Mouse (Mus musculus): Measurements from ENCODE around the gene Spred2. TPM values are rescaled to one million over a fixed set of nuclear protein-coding genes. Genes with fewer than 3 reads are reported as not detected.

Spred2 gene
- polyA plus RNA-seq, 1 experiment from 2014 or later: 8.5 TPM

DNA sequence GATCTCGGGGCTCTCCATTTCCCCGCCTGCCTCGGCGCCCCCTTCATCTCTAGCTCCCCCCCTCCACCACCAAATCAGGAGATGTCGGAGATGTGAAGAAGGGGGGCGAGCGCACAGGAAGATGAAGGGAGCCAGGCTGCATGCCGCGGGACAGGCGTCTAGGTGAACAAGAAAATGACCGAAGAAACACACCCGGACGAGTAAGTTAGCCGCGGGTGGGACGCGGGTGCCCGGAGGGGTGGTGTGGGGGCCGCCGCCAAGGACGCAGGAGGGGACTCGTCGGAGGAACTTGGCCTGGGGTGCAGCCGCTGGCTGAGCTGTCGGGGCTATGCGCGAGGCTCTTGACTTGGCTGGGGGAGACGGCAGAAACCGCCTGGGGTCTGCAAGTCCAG is 578 bp downstream of the Spred2 start:
- H3K4me2 ChIP-seq (ENCODE audit: low read length): peak overlapping the region; percentile 78
- ATAC-seq (replicated peaks; ENCODE audit: low FRiP score, low read depth) (peak; percentile 0; the same call in 1 of the 2 replicates), DNase-seq (ENCODE audit: low spot score) (peak; percentile 66)
- 1% methylated on average over 29 of the region's 29 CpGs for WGBS
- H3K27ac ChIP-seq: peak overlapping the region; percentile 93
- no peaks in the 10 kb centered on the region for H3K36me3 ChIP-seq (ENCODE audit: insufficient read depth, low read length)
- peak overlapping the region; percentile 80 for H3K9ac ChIP-seq (ENCODE audit: low read depth, low read length)
- H3K4me3 ChIP-seq (replicated peaks; ENCODE audit: low read depth, low read length): peak overlapping the region; percentile 94
- no peak for TF ChIP-seq CTCF (IDR thresholded peaks at IDR 0.05; ENCODE audit: low read depth)
- peaks cover 11% of the 10 kb centered on the region; the same call in 1 of the 2 replicates for H3K4me1 ChIP-seq (replicated peaks; ENCODE audit: insufficient read depth, low read length)
- no peaks in the 10 kb centered on the region for H3K9me3 ChIP-seq (replicated peaks; ENCODE audit: low read length)
- no peaks in the 10 kb centered on the region for H3K27me3 ChIP-seq (ENCODE audit: insufficient read depth, low read length)

DNA sequence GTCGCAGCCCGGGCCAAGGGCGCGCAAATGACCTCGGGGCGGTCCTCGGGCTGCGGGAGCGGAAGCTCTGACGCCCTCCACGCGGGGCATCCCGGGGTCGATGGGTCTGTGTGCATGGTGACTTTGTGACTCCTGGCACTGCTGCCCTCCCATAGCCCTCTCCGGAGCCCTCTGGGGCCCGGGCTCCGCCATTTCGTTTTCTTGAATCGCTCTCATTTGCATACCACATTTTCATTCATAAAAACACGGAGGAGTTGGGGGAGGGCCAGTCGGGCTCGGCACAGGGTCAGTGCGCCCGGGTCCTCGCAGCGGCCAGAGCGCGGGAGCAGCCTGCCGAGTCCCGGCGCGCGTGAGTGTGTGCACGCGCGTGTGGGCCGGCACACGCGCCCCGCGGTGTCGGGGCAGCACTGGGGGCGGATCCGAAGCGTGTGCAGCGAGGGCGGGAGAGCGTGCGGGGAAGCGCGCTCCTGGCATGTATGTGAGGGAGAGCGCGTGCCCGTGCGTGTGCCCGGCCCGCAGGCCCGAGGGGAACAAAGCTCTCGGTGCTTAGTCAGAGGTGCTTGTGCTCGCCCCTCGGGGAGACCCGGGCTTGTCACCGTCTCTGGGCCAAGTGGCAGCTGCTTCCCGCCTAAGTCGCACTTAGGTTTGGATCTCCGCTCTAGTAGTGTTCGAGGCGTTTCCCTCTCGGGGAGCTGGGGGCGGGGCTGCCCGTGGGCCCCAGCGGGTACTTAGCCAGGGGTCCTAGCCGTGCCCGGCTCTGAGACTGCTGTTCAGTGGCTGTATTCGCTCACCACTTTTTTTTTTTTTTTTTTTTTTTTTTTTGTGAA is 1.2 kb downstream of the Spred2 start:
- under 1% methylated on average over 71 of the region's 75 CpGs for WGBS
- Histone ChIP-seq H3K9me3 (replicated peaks; ENCODE audit: low read length) (no peaks in the 10 kb centered on the region), H3K4me3 (replicated peaks; ENCODE audit: low read depth, low read length) (peak overlapping the region; percentile 94), H3K4me1 (replicated peaks; ENCODE audit: insufficient read depth, low read length) (peaks cover 14% of the 10 kb centered on the region; the same call in 1 of the 2 replicates), H3K4me2 (ENCODE audit: low read length) (peak overlapping the region; percentile 78), H3K36me3 (ENCODE audit: insufficient read depth, low read length) (no peaks in the 10 kb centered on the region), H3K9ac (ENCODE audit: low read depth, low read length) (peak overlapping the region; percentile 80), H3K27me3 (ENCODE audit: insufficient read depth, low read length) (no peaks in the 10 kb centered on the region), H3K27ac (peak overlapping the region; percentile 93)
- DNase-seq (ENCODE audit: low spot score): peak; percentile 84
- TF ChIP-seq CTCF (IDR thresholded peaks at IDR 0.05; ENCODE audit: low read depth): no peak
- peak; percentile 51 for ATAC-seq (replicated peaks; ENCODE audit: low FRiP score, low read depth)

DNA sequence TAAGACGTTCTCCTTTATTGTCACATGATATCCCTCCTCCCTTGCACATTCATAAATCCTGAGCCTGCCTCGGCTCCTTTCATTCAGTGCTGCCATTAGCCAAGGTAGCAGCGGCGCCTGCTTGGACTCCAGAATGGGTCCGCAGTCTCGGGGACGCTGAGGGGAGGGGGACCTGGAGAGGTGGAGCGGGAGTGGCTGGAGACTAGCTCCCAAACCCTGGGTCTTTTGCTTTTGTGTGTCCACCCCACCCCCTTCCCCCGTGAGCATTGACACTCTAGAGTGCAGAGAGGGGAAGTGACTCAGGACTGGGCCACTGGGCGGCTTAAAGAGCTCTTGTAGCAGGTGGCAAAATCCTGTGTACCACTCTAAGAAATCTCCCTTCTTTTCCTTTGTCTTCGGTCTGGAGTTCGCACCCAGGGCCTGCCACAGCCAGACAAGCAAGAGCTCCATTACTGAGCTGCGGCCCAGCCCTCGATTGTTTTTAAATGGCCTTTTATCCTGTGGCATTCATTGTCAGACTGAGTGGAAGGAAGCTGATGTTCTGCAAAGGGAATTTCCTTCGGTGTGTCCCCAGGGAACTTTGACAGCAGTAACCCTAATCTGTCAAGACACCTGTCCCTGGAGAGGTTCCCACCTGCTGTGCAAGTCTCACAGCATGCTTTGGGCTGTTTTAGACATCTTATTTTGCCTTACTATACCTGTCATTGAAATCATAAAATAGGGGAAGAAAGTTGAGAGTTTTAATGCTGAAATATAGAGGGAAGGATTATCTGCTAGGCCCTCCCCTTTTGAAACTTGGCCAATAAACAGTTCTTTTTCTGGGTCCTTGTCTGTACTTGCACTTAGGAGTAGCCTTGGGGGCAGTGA is 2.0 kb downstream of the Spred2 start:
- WGBS: 2% methylated on average over 14 of the region's 15 CpGs
- H3K4me3 ChIP-seq (replicated peaks; ENCODE audit: low read depth, low read length): peak overlapping the region; percentile 94
- H3K9ac ChIP-seq (ENCODE audit: low read depth, low read length): peak overlapping the region; percentile 80
- peak; percentile 11; the same call in 1 of the 2 replicates for ATAC-seq (replicated peaks; ENCODE audit: low FRiP score, low read depth)
- H3K27ac ChIP-seq: peak overlapping the region; percentile 93
- H3K4me1 ChIP-seq (replicated peaks; ENCODE audit: insufficient read depth, low read length): peaks cover 14% of the 10 kb centered on the region; the same call in 1 of the 2 replicates
- DNase-seq (ENCODE audit: low spot score): peak; percentile 85
- no peak for TF ChIP-seq CTCF (IDR thresholded peaks at IDR 0.05; ENCODE audit: low read depth)
- no peaks in the 10 kb centered on the region for H3K27me3 ChIP-seq (ENCODE audit: insufficient read depth, low read length)
- H3K36me3 ChIP-seq (ENCODE audit: insufficient read depth, low read length): no peaks in the 10 kb centered on the region
- H3K9me3 ChIP-seq (replicated peaks; ENCODE audit: low read length): no peaks in the 10 kb centered on the region
- H3K4me2 ChIP-seq (ENCODE audit: low read length): peak overlapping the region; percentile 78

DNA sequence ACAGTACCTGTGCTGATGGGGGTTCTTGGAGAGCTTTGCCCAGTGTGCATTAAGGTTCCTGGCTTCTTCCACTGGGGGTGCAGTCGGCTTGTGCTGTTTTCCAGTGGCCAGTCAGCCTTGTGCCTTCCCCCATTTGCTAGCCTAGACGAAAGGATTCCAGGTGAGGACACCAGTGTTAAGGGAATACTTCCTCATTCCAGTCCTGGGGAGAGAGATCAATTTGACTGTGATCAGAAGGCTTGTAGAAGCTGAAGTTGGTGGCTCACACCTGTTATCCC is 2.6 kb downstream of the Spred2 start:
- Histone ChIP-seq H3K27ac (no peak overlapping the region), H3K9ac (ENCODE audit: low read depth, low read length) (no peak overlapping the region), H3K9me3 (replicated peaks; ENCODE audit: low read length) (no peaks in the 10 kb centered on the region), H3K36me3 (ENCODE audit: insufficient read depth, low read length) (no peaks in the 10 kb centered on the region), H3K4me3 (replicated peaks; ENCODE audit: low read depth, low read length) (no peak overlapping the region), H3K4me2 (ENCODE audit: low read length) (peak overlapping the region; percentile 78), H3K27me3 (ENCODE audit: insufficient read depth, low read length) (no peaks in the 10 kb centered on the region), H3K4me1 (replicated peaks; ENCODE audit: insufficient read depth, low read length) (peaks cover 14% of the 10 kb centered on the region; the same call in 1 of the 2 replicates)
- WGBS: 53% methylated on average over 2 of the region's 2 CpGs
- no peak for TF ChIP-seq CTCF (IDR thresholded peaks at IDR 0.05; ENCODE audit: low read depth)
- ATAC-seq (replicated peaks; ENCODE audit: low FRiP score, low read depth): no peak
- DNase-seq (ENCODE audit: low spot score): no peak

- no peak overlapping the region for H3K4me2 ChIP-seq (ENCODE audit: low read length)
- DNase-seq (ENCODE audit: low spot score) (no peak), ATAC-seq (replicated peaks; ENCODE audit: low FRiP score, low read depth) (no peak)
- no peak overlapping the region for H3K27ac ChIP-seq
- no peaks in the 10 kb centered on the region for H3K27me3 ChIP-seq (ENCODE audit: insufficient read depth, low read length)
- no peaks in the 10 kb centered on the region for H3K36me3 ChIP-seq (ENCODE audit: insufficient read depth, low read length)
- no peak overlapping the region for H3K9ac ChIP-seq (ENCODE audit: low read depth, low read length)
- no peaks in the 10 kb centered on the region for H3K9me3 ChIP-seq (replicated peaks; ENCODE audit: low read length)
- 87% methylated on average over 4 of the region's 4 CpGs for WGBS
- no peak for TF ChIP-seq CTCF (IDR thresholded peaks at IDR 0.05; ENCODE audit: low read depth)
- H3K4me3 ChIP-seq (replicated peaks; ENCODE audit: low read depth, low read length): no peak overlapping the region
- peaks cover 14% of the 10 kb centered on the region; the same call in 1 of the 2 replicates for H3K4me1 ChIP-seq (replicated peaks; ENCODE audit: insufficient read depth, low read length)
These were observed 4.5 kb downstream of the Spred2 start for GRCm38 (mm10) chr11:19928633-19929032.

GRCm38 (mm10) chr11:19929087-19929865 is 5.1 kb downstream of the Spred2 start:
- no peak overlapping the region for H3K4me2 ChIP-seq (ENCODE audit: low read length)
- H3K9me3 ChIP-seq (replicated peaks; ENCODE audit: low read length): no peaks in the 10 kb centered on the region
- WGBS: 60% methylated on average over 11 of the region's 11 CpGs

More at GRCm38 (mm10) chr11:19929087-19929865, 5.1 kb downstream of the Spred2 start:
- no peaks in the 10 kb centered on the region for H3K27me3 ChIP-seq (ENCODE audit: insufficient read depth, low read length)
- DNase-seq (ENCODE audit: low spot score) (no peak), ATAC-seq (replicated peaks; ENCODE audit: low FRiP score, low read depth) (no peak)
- H3K9ac ChIP-seq (ENCODE audit: low read depth, low read length): no peak overlapping the region
- no peak overlapping the region for H3K27ac ChIP-seq
- TF ChIP-seq CTCF (IDR thresholded peaks at IDR 0.05; ENCODE audit: low read depth): no peak
- no peaks in the 10 kb centered on the region for H3K36me3 ChIP-seq (ENCODE audit: insufficient read depth, low read length)
- peaks cover 14% of the 10 kb centered on the region; the same call in 1 of the 2 replicates for H3K4me1 ChIP-seq (replicated peaks; ENCODE audit: insufficient read depth, low read length)
- no peak overlapping the region for H3K4me3 ChIP-seq (replicated peaks; ENCODE audit: low read depth, low read length)
